Mouse (Mus musculus) neural tube, embryonic 14.5 days (tissue): ENCODE results near the gene Becn1. TPM values are rescaled to one million over a fixed set of nuclear protein-coding genes. Genes with fewer than 3 reads are reported as not detected.

ENCODE experiments used
- ATAC-seq: fragments of 200-750 bp; cut with Nextera tagmentation; 2 replicates; pipeline ENCODE4 v1.8.0; 2017; ENCODE audit warnings: low read depth, mild to moderate bottlenecking, moderate TSS enrichment, moderate library complexity
- H3K27ac ChIP-seq: fragments of 300-500 bp; sonication (generic); 2 replicates; pipeline ENCODE4 v1.5.1; 2014; ENCODE audit warnings: low read depth, mild to moderate bottlenecking, control low read depth, low read length, moderate library complexity, mixed read lengths
- H3K27me3 ChIP-seq: fragments of 300-500 bp; sonication (generic); 2 replicates; pipeline ENCODE4 v1.6.1; 2014; ENCODE audit warnings: low read length; ENCODE audit not compliant: control insufficient read depth, insufficient read depth
- H3K36me3 ChIP-seq: fragments of 300-500 bp; sonication (generic); 2 replicates; pipeline ENCODE4 v1.6.1; 2014; ENCODE audit warnings: low read length, mixed read lengths; ENCODE audit not compliant: control insufficient read depth, insufficient read depth
- H3K4me1 ChIP-seq: fragments of 300-500 bp; sonication (generic); 2 replicates; pipeline ENCODE4 v1.6.1; 2014; ENCODE audit warnings: low read length; ENCODE audit not compliant: control insufficient read depth, insufficient read depth
- H3K4me2 ChIP-seq: fragments of 300-500 bp; sonication (generic); 2 replicates; pipeline ENCODE4 v1.6.1; 2014; ENCODE audit warnings: mild to moderate bottlenecking, low read depth, low read length, control low read depth
- H3K4me3 ChIP-seq: fragments of 300-500 bp; sonication (generic); 2 replicates; pipeline ENCODE4 v1.5.1; 2014; ENCODE audit warnings: low read depth, low read length, control low read depth, mixed read lengths
- H3K9ac ChIP-seq: fragments of 300-500 bp; sonication (generic); replicated peaks from 2 replicates; pipeline ENCODE4 v1.6.1; 2014; ENCODE audit warnings: low read depth, mild to moderate bottlenecking, control low read depth, low read length, mixed read lengths
- H3K9me3 ChIP-seq: fragments of 300-500 bp; sonication (generic); 2 replicates; pipeline ENCODE4 v1.6.1; 2016; ENCODE audit warnings: low read length; ENCODE audit not compliant: control insufficient read depth
- WGBS: fragments of 180-500 bp; shearing (Covaris S2); extraction: QIAGEN DNeasy Blood & Tissue Kit; methylation state at CpG from one replicate; pipeline ENCODE4 v1.1.7; 2014; 5-methylcytosine and 5-hydroxymethylcytosine counted together
- polyA plus RNA-seq: library from polyadenylated mRNA; unstranded; fragments of >200 nt; fragmentation: Nextera tagmentation; extraction: Ambion mirVana; gene quantifications from 2 replicates; pipeline ENCODE4 v1.2.1, GENCODE M21; 2014

Gene Becn1
- polyA plus RNA-seq, 1 experiment from 2014 or later, result 178 TPM

DNA sequence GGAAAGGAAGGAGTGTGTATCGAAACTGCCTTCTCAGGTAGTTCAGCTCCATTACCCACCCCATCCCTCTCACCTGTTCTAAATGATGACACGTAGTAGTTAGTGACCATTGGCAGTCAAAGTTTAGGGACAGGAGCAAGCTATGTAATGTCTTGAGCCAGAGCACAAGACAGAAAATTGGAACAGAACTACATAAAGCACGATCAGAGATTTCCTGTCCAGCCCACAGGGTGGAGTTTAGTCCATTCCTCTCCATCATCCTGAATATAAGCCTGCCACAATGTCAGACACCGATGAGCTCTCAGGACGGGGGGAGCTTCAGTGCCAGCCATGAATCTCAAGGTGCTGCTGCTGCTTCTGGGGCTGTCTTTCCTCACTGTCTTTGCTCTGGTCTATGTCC is 22.7 kb upstream of the Becn1 start, which contains the start of gene Aoc2:
Aoc2 (plus strand) TSS at position 301 of the 400 bp plus-strand sequence.
- Histone ChIP-seq H3K9ac (no peak within 1 kb of the TSS), H3K9me3 (no peaks in the 10 kb centered on the region), H3K27me3 (no peaks in the 10 kb centered on the region), H3K36me3 (peaks cover 58% of the 10 kb centered on the region), H3K4me3 (no peak within 1 kb of the TSS), H3K4me1 (no peaks in the 10 kb centered on the region), H3K4me2 (no peak within 1 kb of the TSS), H3K27ac (no peak within 1 kb of the TSS)
- no peak for ATAC-seq
- WGBS, result 94% methylated on average over 5 of the region's 5 CpGs

DNA sequence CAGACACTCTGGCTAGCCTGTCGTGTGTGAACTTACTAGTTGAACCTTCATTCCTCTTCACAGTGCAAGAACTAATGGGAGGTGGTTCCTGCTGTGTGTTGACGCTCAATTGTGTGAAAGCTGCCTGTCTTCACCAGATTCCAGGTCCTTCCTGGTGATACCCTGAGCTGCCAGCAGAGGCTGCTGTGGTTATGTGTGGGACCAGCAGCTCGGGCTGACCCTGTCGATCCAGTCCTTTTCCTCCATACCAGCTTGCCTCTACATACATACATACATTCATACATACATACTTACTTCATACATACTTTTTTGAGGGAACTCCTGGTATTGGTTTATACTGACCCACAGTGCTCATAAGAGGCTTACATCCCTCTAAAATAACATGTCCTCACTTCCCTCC is 21.5 kb upstream of the Becn1 start:
- Histone ChIP-seq H3K36me3 (peaks cover 64% of the 10 kb centered on the region), H3K9me3 (no peaks in the 10 kb centered on the region), H3K4me3 (no peak overlapping the region), H3K4me1 (no peaks in the 10 kb centered on the region), H3K4me2 (no peak overlapping the region), H3K27ac (no peak overlapping the region), H3K9ac (no peak overlapping the region), H3K27me3 (no peaks in the 10 kb centered on the region)
- 11% methylated on average over 4 of the region's 4 CpGs for WGBS
- peak; percentile 65; the same call in 1 of the 2 replicates for ATAC-seq

DNA sequence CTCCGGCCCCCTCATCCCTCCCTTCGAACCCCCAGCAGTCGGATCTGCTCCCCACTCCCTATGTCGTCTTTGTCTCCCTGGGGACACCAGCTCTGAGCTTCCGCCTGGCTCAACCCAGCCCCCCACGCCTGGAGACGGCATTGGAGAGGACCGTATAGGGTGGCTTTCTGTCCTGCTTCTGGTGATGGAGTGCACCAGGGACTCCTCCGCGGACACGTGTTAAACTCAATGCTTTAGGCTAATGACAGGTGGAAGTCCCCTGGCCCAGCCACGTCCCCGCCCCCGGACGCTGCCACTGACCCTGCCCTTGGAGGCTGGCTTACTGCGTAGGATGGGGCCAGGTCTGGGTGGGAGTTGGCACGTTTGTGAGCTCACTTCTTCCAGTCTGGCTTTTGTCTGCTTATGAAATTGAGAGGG is 14.4 kb upstream of the Becn1 start:
- ATAC-seq, result peak; percentile 66

DNA sequence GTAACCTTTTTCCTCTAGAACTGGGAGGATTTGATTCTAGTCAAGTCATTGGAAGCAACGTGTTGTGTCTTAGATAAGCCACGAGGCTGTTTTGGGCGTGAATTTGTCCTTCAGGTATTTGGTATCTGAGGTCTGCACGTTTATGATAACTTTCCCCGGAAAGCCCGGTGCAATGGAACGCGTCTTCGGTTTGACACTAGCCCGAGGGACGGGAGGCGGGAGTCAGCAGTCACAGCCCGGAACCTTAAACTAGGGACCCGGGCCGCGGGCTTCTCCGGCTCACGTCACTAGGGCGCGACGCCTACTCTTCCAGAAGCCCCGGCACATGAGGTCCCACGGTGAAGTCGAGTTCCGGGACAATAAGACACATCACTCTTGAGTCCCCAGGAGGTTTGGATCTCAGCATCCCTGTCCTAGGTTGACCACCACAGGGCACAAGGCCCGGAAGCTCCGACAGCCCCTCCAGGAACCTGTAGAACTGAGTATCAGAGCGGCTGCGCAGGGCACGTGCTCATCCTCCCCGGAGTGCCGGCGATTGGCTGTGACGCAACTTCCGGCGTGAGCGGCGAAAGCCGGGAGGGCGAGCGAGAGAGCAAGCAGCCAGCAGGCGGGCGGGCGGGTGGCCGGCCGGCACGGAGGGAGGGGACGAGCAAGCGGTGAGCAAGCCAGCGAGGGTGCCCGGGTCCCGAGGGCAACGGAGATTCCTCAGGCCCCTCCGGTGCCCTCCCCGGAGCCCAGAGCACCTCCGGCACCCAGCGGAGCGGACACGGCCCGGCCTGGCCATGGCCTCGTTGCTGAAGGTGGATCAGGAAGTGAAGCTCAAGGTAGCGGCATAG is 13.8 kb upstream of the Becn1 start, which contains the start of gene Psme3:
Psme3 (plus strand) TSS at position 549 of the 836 bp plus-strand sequence.
- ATAC-seq, result peak; percentile 93
- Histone ChIP-seq H3K27me3 (no peaks in the 10 kb centered on the region), H3K4me3 (peak within 1 kb of the TSS; percentile 93), H3K9me3 (no peaks in the 10 kb centered on the region), H3K9ac (peak within 1 kb of the TSS; percentile 90), H3K4me1 (peaks cover 11% of the 10 kb centered on the region; the same call in 1 of the 2 replicates), H3K36me3 (peaks cover 15% of the 10 kb centered on the region), H3K4me2 (peak within 1 kb of the TSS; percentile 75), H3K27ac (peak within 1 kb of the TSS; percentile 80)
- under 1% methylated on average over 61 of the region's 62 CpGs for WGBS

More for the DNA sequence above, 14.4 kb upstream of the Becn1 start:
- WGBS, result under 1% methylated on average over 16 of the region's 17 CpGs
- Histone ChIP-seq H3K36me3 (peaks cover 20% of the 10 kb centered on the region), H3K27ac (peak overlapping the region; percentile 80), H3K4me3 (peak overlapping the region; percentile 93), H3K4me1 (peaks cover 11% of the 10 kb centered on the region; the same call in 1 of the 2 replicates), H3K9me3 (no peaks in the 10 kb centered on the region), H3K27me3 (no peaks in the 10 kb centered on the region), H3K9ac (peak overlapping the region; percentile 90), H3K4me2 (peak overlapping the region; percentile 75)

DNA sequence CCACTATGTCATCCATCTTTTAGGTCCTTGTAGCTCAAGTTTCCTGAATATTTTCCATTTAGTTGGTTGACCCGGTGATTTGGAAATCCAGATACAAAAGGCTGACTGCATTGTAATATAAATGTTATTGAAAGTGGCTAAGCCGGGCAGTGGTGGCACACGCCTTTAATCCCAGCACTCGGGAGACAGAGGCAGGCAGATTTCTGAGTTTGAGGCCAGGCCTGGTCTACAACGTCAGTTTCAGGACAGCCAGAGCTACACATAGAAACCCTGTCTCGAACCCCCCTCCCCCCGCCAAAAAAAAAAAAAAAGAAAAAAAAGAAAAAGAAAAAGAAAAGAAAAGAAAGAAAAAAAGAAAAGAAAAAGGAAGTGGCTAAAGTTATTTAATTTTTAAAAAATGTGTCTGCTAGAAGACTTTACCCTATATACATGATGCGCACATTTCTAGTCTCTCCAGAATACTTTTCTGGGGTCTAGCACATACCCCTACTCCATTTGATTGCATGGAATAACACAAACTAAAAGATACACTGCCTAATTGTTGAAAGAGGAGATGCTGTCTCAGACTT is 13.1 kb upstream of the Becn1 start:
- peaks cover 11% of the 10 kb centered on the region; the same call in 1 of the 2 replicates for H3K4me1 ChIP-seq
- peaks cover 9% of the 10 kb centered on the region for H3K36me3 ChIP-seq
- H3K9me3 ChIP-seq, result no peaks in the 10 kb centered on the region
- peak overlapping the region; percentile 80; the same call in 1 of the 2 replicates for H3K27ac ChIP-seq
- no peaks in the 10 kb centered on the region for H3K27me3 ChIP-seq
- peak overlapping the region; percentile 93 for H3K4me3 ChIP-seq
- peak overlapping the region; percentile 90; the same call in 1 of the 2 replicates for H3K9ac ChIP-seq
- peak overlapping the region; percentile 75 for H3K4me2 ChIP-seq
- ATAC-seq, result no peak
- WGBS, result 85% methylated on average over 8 of the region's 8 CpGs

DNA sequence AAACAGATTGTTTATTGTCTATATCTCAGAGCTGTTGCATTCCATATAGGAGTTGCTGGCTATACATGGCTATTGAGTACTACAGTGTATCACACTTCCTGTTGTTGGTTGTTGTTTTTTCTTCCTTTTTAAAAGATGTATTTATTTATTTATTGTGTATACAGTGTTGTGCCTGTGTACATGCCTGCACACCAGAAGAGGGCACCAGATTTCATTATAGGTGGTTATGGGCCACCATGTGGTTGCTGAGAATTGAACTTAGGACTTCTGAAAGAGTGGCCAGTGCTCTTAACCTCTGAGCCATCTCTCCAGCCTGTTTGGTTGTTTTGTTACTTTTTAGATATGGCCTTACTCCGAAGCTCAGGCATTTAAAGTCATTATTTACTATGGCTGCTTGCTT is 12.5 kb upstream of the Becn1 start:
- ATAC-seq, result no peak
- H3K4me1 ChIP-seq, result peaks cover 11% of the 10 kb centered on the region; the same call in 1 of the 2 replicates

DNA sequence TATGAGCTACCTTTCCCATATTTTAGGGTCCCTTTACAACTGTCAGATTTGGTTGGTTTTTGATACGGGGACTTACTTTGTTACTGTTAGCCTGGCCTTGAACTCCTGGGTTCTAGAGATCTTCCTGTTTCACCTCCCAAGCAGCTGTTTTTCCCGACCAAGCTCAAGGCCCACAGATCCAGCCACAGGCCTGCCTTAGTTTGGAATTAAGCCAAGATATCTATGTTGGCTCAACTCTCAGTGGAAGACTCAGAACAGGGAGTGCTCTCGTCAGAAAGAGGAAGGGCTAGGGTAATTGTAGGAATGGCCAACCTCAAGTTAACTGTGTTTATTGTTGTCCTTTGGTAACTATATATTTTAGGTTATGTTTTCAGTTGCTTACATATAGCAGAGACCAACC is 10.1 kb upstream of the Becn1 start:
- H3K4me1 ChIP-seq, result peaks cover 6% of the 10 kb centered on the region; the same call in 1 of the 2 replicates
- ATAC-seq, result no peak
- 76% methylated on average over 3 of the region's 3 CpGs for WGBS

More for the DNA sequence above, 12.5 kb upstream of the Becn1 start:
- Histone ChIP-seq H3K4me2 (no peak overlapping the region), H3K36me3 (peaks cover 4% of the 10 kb centered on the region), H3K4me3 (no peak overlapping the region), H3K9me3 (no peaks in the 10 kb centered on the region), H3K27me3 (no peaks in the 10 kb centered on the region), H3K27ac (no peak overlapping the region), H3K9ac (no peak overlapping the region)
- WGBS, result 97% methylated on average over 1 of the region's 1 CpGs

DNA sequence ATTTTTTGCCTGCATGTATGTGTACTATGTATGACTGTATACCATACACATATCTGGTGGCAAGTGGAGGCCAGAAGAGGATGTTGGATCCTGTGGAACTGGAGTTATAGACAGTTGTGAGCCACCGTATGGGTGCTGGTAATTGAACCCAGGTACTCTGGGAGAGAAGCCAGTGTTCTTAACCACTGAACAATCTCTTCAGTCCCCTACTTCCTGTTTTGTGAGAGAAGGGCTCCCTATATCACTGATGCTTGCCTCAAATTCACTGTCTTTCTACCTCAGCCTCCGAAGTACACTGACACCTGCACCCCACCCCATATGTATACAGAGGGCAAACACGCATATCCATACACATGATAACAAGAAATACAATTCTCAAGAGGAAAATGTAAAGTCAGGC is 9.0 kb upstream of the Becn1 start:
- WGBS, result 90% methylated on average over 3 of the region's 3 CpGs
- no peak for ATAC-seq

More for the DNA sequence above, 10.1 kb upstream of the Becn1 start:
- no peak overlapping the region for H3K4me3 ChIP-seq
- H3K36me3 ChIP-seq, result no peaks in the 10 kb centered on the region
- H3K27ac ChIP-seq, result no peak overlapping the region
- no peak overlapping the region for H3K4me2 ChIP-seq
- H3K9ac ChIP-seq, result no peak overlapping the region
- no peaks in the 10 kb centered on the region for H3K27me3 ChIP-seq
- no peaks in the 10 kb centered on the region for H3K9me3 ChIP-seq

DNA sequence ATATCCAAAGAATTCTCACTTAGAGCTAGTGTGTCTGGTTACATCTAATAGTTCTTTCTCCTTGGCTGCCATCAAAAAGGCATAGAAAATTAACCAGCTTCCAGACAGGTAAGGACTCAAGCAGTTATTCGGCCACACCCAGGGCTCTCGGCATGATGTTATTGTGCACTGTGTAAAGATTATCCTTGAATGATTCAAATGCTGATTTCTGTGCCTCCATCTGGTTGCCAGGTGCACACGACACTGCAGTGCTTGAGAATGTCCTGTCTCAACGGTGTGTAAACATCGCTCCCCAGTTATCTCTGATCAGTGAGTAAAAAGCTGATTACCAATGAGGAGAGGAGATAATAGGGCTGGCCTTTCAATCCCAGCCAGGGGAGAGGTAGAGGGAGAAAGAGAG is 5.7 kb upstream of the Becn1 start:
- Histone ChIP-seq H3K9ac (no peak overlapping the region), H3K27ac (no peak overlapping the region), H3K36me3 (no peaks in the 10 kb centered on the region), H3K4me1 (no peaks in the 10 kb centered on the region), H3K4me2 (no peak overlapping the region), H3K4me3 (no peak overlapping the region), H3K27me3 (no peaks in the 10 kb centered on the region), H3K9me3 (no peaks in the 10 kb centered on the region)
- no peak for ATAC-seq
- WGBS, result 42% methylated on average over 5 of the region's 5 CpGs

More for the DNA sequence above, 9.0 kb upstream of the Becn1 start:
- Histone ChIP-seq H3K27ac (no peak overlapping the region), H3K4me2 (no peak overlapping the region), H3K36me3 (no peaks in the 10 kb centered on the region), H3K27me3 (no peaks in the 10 kb centered on the region), H3K9me3 (no peaks in the 10 kb centered on the region), H3K9ac (no peak overlapping the region), H3K4me3 (no peak overlapping the region), H3K4me1 (no peaks in the 10 kb centered on the region)
